In genomic region chr9:85779458-85779857, GRCm38 (mm10) we compare ENCODE assay signal across 8 mouse cellular contexts. TPM values are rescaled to one million over a fixed set of nuclear protein-coding genes. Genes with fewer than 3 reads are reported as not detected.
DNase-seq lines count a peak whose midpoint lies in the region.

No protein-coding gene starts in this region.

- DNase-seq in cerebellum, adult 8-10 months: peak; percentile 29
- DNase-seq in cerebellum, postnatal 4 days (ENCODE audit: low spot score in 2 of 2): no peak
- peak; percentile 32 for DNase-seq in layer of hippocampus, adult 9-10 months (ENCODE audit: low spot score)
- no peak for DNase-seq in layer of hippocampus, postnatal 25 days (ENCODE audit: extremely low spot score in 1 of 2, low spot score in 1 of 2)
- DNase-seq in c-Kit-positive CD71-positive TER-119-positive erythroid progenitor cells, embryonic 14.5 days (ENCODE audit: low spot score): peak; percentile 2
- peak; percentile 41 for DNase-seq in naive thymus-derived CD4-positive, alpha-beta T cell, adult 2 months (ENCODE audit: low read depth)
- no peak for DNase-seq in ovary, postnatal 10 days (ENCODE audit: low spot score)
- no peak for DNase-seq in urinary bladder, postnatal 36 days (ENCODE audit: low spot score in 2 of 2)

RNA-seq across cellular contexts. Expression of gene Ibtk, which starts 30.3 kb away (rescaled TPM):
- total RNA-seq in layer of hippocampus, postnatal 25 days (2021): 10 to 100 TPM; 18.9 to 21.9 TPM

Comparison
In these comparisons a context has a peak if more than half of its experiments do, and no peak if none do; other contexts are left out.
1. DNase-seq: peak in cerebellum, adult 8-10 months (single experiment), layer of hippocampus, adult 9-10 months (single experiment), c-Kit-positive CD71-positive TER-119-positive erythroid progenitor cells, embryonic 14.5 days (single experiment) and naive thymus-derived CD4-positive, alpha-beta T cell, adult 2 months (single experiment); none in cerebellum, postnatal 4 days (0 of 2), layer of hippocampus, postnatal 25 days (0 of 2), ovary, postnatal 10 days (single experiment) and urinary bladder, postnatal 36 days (0 of 2).